Mouse (Mus musculus) forebrain, postnatal 0 days (tissue): ENCODE measurements at regions not wholly inside any gene's neighbourhood (a gene's known extent, or its start where the extent isn't known, plus 50 kb on each side); places are given as distances from the start of the nearest gene placed in this dataset.

ENCODE experiments used
- ATAC-seq: fragments of 200-750 bp; cut with Nextera tagmentation; 2 replicates; pipeline ENCODE4 v1.8.0; 2017; ENCODE audit warnings: mild to moderate bottlenecking, moderate library complexity
- DNase-seq: peaks from one replicate; pipeline ENCODE4 v3.0.0-alpha.2; 2015
- H3K27ac ChIP-seq: fragments of 300-500 bp; sonication (generic); 2 replicates; pipeline ENCODE4 v1.5.1; 2014; ENCODE audit warnings: low read depth, mild to moderate bottlenecking, antibody characterized with exemption, low read length, moderate library complexity, mixed read lengths
- H3K27me3 ChIP-seq: fragments of 300-500 bp; sonication (generic); 2 replicates; pipeline ENCODE4 v1.6.1; 2014; ENCODE audit warnings: mild to moderate bottlenecking, low read length, mixed read lengths; ENCODE audit not compliant: insufficient read depth
- H3K36me3 ChIP-seq: fragments of 300-500 bp; sonication (generic); 2 replicates; pipeline ENCODE4 v1.6.1; 2014; ENCODE audit warnings: mild to moderate bottlenecking, moderate library complexity; ENCODE audit not compliant: insufficient read depth
- H3K4me1 ChIP-seq: fragments of 300-500 bp; sonication (generic); 2 replicates; pipeline ENCODE4 v1.6.1; 2014; ENCODE audit warnings: antibody characterized with exemption; ENCODE audit not compliant: insufficient read depth
- H3K4me2 ChIP-seq: fragments of 300-500 bp; sonication (generic); 2 replicates; pipeline ENCODE4 v1.6.1; 2014; ENCODE audit warnings: low read depth, mild to moderate bottlenecking, moderate library complexity
- H3K4me3 ChIP-seq: fragments of 300-500 bp; sonication (generic); 2 replicates; pipeline ENCODE4 v1.5.1; 2014; ENCODE audit warnings: low read depth, low read length, mixed read lengths
- H3K9ac ChIP-seq: fragments of 300-500 bp; sonication (generic); 2 replicates; pipeline ENCODE4 v1.6.1; 2014; ENCODE audit warnings: mild to moderate bottlenecking
- H3K9me3 ChIP-seq: fragments of 300-500 bp; sonication (generic); 2 replicates; pipeline ENCODE4 v1.6.1; 2016; ENCODE audit warnings: low read length
- CTCF ChIP-seq: sonication (generic); IDR thresholded peaks from 2 replicates; pipeline ENCODE4 v1.5.1; 2016; ENCODE audit warnings: antibody characterized with exemption, control low read depth, low read depth
- WGBS: fragments of 180-500 bp; shearing (Covaris S2); extraction: QIAGEN DNeasy Blood & Tissue Kit; methylation state at CpG from one replicate; pipeline ENCODE4 v1.1.7; 2014; 5-methylcytosine and 5-hydroxymethylcytosine counted together

DNA sequence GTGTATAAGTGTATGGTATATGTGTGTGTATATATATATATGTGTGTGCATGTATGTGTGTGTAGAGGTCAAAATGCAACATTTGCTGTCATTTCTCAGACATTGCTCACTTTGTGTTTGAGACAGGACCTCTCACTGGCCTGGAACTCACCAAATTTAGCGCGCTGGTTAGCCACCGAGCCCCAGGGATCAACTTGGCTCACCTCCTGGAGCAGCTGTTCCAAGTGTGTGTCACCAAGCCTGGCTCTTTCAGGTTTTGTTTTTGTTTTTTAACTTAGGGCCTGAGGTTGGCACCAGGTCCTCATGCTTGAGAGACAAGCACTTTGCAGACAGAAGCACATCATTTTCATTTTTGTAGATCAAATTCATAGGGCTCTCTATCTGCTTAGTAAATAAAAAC lies 154.0 kb upstream of the Jmjd1c start:
- H3K27me3 ChIP-seq = no peaks in the 10 kb centered on the region
- H3K4me1 ChIP-seq = no peaks in the 10 kb centered on the region
- H3K36me3 ChIP-seq = no peaks in the 10 kb centered on the region
- no peak overlapping the region for H3K4me2 ChIP-seq
- no peak for TF ChIP-seq CTCF
- no peak overlapping the region for H3K9ac ChIP-seq
- ATAC-seq (no peak), DNase-seq (no peak)
- WGBS = 52% methylated on average over 3 of the region's 3 CpGs
- H3K9me3 ChIP-seq = no peaks in the 10 kb centered on the region
- H3K4me3 ChIP-seq = no peak overlapping the region
- H3K27ac ChIP-seq = no peak overlapping the region

DNA sequence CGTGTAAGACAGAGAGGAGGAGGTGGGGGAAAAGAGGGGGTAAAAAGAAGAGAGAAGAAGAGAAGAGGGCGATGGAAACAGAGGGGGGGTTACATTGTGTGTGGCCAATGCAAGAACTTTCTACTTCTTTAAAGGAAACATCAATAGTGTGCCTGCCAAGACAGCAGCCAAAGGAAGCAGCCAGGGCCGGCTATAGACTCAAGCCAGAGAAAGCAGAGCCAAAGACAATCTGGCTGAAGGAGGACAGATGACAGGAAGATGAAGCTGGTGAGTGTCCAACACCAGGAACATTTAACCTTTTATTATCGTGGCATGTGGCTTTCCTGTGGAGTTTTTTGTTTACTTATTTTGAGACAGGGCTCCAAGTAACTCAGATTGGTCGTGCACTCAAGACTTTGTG lies 152.1 kb upstream of the Jmjd1c start:
- WGBS = 46% methylated on average over 5 of the region's 5 CpGs
- H3K4me1 ChIP-seq = no peaks in the 10 kb centered on the region
- ATAC-seq = no peak
- H3K9me3 ChIP-seq = no peaks in the 10 kb centered on the region
- H3K4me3 ChIP-seq = no peak overlapping the region
- TF ChIP-seq CTCF = no peak
- no peak overlapping the region for H3K4me2 ChIP-seq
- no peaks in the 10 kb centered on the region for H3K36me3 ChIP-seq
- no peak overlapping the region for H3K27ac ChIP-seq
- H3K9ac ChIP-seq = no peak overlapping the region
- no peak for DNase-seq
- H3K27me3 ChIP-seq = no peaks in the 10 kb centered on the region

DNA sequence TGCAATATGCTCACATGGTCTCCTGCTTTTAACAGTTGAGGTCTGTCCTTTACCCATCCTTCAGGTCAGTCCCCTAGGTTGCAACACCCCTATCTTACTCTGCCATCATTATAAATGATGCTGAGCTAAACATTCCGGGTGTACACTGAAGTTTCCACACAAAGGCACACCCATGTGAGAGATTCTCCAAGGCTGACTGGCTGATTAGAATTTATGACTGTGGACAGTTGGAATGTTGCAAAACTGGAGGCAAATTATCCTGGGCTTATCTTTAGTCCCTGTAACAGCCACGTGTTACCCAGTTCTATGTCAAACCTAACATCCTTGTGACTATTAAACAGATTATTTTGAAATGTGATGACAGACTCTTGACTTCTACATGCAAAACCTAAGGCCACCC lies 149.8 kb upstream of the Jmjd1c start:
- DNase-seq = no peak
- no peak for ATAC-seq
- no peak overlapping the region for H3K4me2 ChIP-seq
- no peaks in the 10 kb centered on the region for H3K36me3 ChIP-seq
- no peaks in the 10 kb centered on the region for H3K27me3 ChIP-seq
- no peak overlapping the region for H3K4me3 ChIP-seq
- no peak overlapping the region for H3K9ac ChIP-seq
- TF ChIP-seq CTCF = no peak
- H3K9me3 ChIP-seq = no peaks in the 10 kb centered on the region
- no peak overlapping the region for H3K27ac ChIP-seq
- no peaks in the 10 kb centered on the region for H3K4me1 ChIP-seq
- 91% methylated on average over 2 of the region's 2 CpGs for WGBS

- DNase-seq (no peak), ATAC-seq (no peak)
- Histone ChIP-seq H3K36me3 (no peaks in the 10 kb centered on the region), H3K27ac (no peak overlapping the region), H3K27me3 (no peaks in the 10 kb centered on the region), H3K4me1 (no peaks in the 10 kb centered on the region), H3K9me3 (no peaks in the 10 kb centered on the region), H3K9ac (no peak overlapping the region), H3K4me2 (no peak overlapping the region), H3K4me3 (no peak overlapping the region)
- TF ChIP-seq CTCF = no peak
- WGBS = 95% methylated on average over 2 of the region's 2 CpGs
Observed at GRCm38 (mm10) chr10:66948329-66948728, 147.6 kb upstream of the Jmjd1c start.

- Histone ChIP-seq H3K36me3 (no peaks in the 10 kb centered on the region), H3K4me1 (0 out of 2 replicates have a peak, but pooled peaks cover 5% of the 10 kb centered on the region), H3K4me3 (no peak overlapping the region), H3K9me3 (no peaks in the 10 kb centered on the region), H3K9ac (no peak overlapping the region), H3K27me3 (no peaks in the 10 kb centered on the region), H3K27ac (no peak overlapping the region), H3K4me2 (no peak overlapping the region)
- WGBS = 87% methylated on average over 4 of the region's 4 CpGs
- no peak for DNase-seq
- no peak for ATAC-seq
- no peak for TF ChIP-seq CTCF
Observed at GRCm38 (mm10) chr10:66950441-66950840, 145.5 kb upstream of the Jmjd1c start.

DNA sequence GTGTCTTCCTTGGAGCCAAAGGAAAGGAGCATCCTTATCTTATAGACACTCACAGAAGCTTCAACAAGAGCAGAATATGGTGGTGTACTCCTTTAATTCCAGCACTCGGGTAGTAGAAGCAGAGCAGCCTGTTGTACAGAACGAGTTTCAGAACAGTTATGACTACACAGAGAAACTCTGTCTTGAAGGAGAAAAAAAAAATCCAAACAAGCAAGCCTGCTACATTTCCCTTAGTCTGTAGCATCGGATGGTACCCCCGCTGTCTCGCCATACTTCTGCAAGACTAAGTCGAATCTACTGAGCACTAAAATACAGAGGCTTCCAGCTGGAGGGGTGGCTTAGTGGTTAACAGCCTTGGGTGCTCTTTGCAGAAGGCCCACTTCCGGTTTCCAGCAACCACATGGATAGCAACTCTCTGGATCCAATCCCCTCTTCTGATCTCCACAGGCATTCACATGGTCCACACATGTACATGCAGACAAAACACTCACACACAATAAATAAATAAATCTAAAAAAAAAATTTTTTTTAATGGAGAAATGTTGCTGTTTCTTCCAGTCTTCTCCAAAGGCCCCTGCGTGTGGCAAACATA lies 144.6 kb upstream of the Jmjd1c start:
- WGBS = 91% methylated on average over 8 of the region's 8 CpGs
- TF ChIP-seq CTCF = no peak
- Histone ChIP-seq H3K4me2 (no peak overlapping the region), H3K4me1 (0 out of 2 replicates have a peak, but pooled peaks cover 5% of the 10 kb centered on the region), H3K27me3 (no peaks in the 10 kb centered on the region), H3K36me3 (no peaks in the 10 kb centered on the region), H3K4me3 (no peak overlapping the region), H3K9me3 (no peaks in the 10 kb centered on the region), H3K9ac (no peak overlapping the region), H3K27ac (no peak overlapping the region)
- no peak for DNase-seq
- no peak for ATAC-seq

DNA sequence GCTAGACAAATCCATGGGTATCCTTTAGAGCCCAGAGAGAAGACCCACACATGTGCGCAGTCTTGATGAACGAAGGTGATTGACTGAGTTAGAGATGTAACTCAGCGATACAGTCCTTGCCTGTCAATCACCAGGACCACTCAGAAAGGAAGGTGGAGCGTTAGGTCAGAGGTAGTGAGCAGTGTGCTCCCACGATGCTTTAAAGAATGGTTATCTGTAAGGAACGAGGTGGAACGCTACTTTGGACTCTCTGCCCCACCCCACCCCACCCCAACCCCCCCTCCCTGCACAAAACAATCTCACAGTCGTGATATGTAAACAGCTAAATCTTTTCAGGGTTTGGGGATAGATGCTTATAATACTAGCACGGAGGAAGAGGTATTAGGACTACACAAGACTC lies 144.0 kb upstream of the Jmjd1c start:
- no peaks in the 10 kb centered on the region for H3K27me3 ChIP-seq
- ATAC-seq = no peak
- H3K4me3 ChIP-seq = no peak overlapping the region
- no peak for TF ChIP-seq CTCF
- H3K36me3 ChIP-seq = no peaks in the 10 kb centered on the region
- no peak overlapping the region for H3K4me2 ChIP-seq
- DNase-seq = no peak
- H3K9ac ChIP-seq = no peak overlapping the region
- no peak overlapping the region for H3K27ac ChIP-seq
- no peaks in the 10 kb centered on the region for H3K9me3 ChIP-seq
- H3K4me1 ChIP-seq = 0 out of 2 replicates have a peak, but pooled peaks cover 5% of the 10 kb centered on the region
- 81% methylated on average over 9 of the region's 9 CpGs for WGBS
